Mouse (Mus musculus): Measurements from ENCODE around the gene Wfikkn1. TPM values are rescaled to one million over a fixed set of nuclear protein-coding genes. Genes with fewer than 3 reads are reported as not detected.
A peak's percentile ranks its signal among the peaks of the same experiment; 100 is the strongest.

Wfikkn1 gene
- total and polyA plus RNA-seq, 3 experiments: 0.19 to 0.53 TPM; not detected in 1

- H3K9ac ChIP-seq (ENCODE audit: control insufficient read depth, low read depth, low read length, poor library complexity, severe bottlenecking): peak overlapping the region; percentile 89
- H3K36me3 ChIP-seq (ENCODE audit: control insufficient read depth in 1 of 2, insufficient read depth in 2 of 2, low read length in 2 of 2): peaks cover 0 to 3% of the 10 kb centered on the region in 2 experiments; a peak in 2 of 4 replicates
- peak overlapping the region; percentile 79 for H3K27ac ChIP-seq (ENCODE audit: control insufficient read depth, low read depth, low read length)
- peaks cover 3 to 15% of the 10 kb centered on the region in 2 experiments; a peak in 3 of 4 replicates for H3K4me1 ChIP-seq (ENCODE audit: control insufficient read depth in 1 of 2, insufficient read depth in 2 of 2, low read length in 2 of 2)
- no peak for TF ChIP-seq CHD2 (IDR thresholded peaks at IDR 0.05; ENCODE audit: low read length)
- TF ChIP-seq ZC3H11A (IDR thresholded peaks at IDR 0.05; ENCODE audit: low read depth, low read length): no peak
- no peak for TF ChIP-seq RCOR1 (IDR thresholded peaks at IDR 0.05; ENCODE audit: low read depth, low read length)
- TF ChIP-seq TBP (IDR thresholded peaks at IDR 0.05; ENCODE audit: low read depth, low read length): no peak
- no peak for TF ChIP-seq EP300 (IDR thresholded peaks at IDR 0.05; ENCODE audit: low read depth in 1 of 2, low read length in 2 of 2)
- H3K79me2 ChIP-seq (ENCODE audit: control insufficient read depth, insufficient read depth, low read length, poor library complexity): peaks cover 11% of the 10 kb centered on the region
- H3K4me3 ChIP-seq (ENCODE audit: control insufficient read depth in 1 of 2, insufficient read depth in 1 of 2, low read depth in 2 of 2, low read length in 2 of 2): peak overlapping the region; percentile 75 to 86
- H3K27me3 ChIP-seq (ENCODE audit: control insufficient read depth in 1 of 2, insufficient read depth in 2 of 2, low read length in 2 of 2): no peaks in the 10 kb centered on the region
- DNase-seq (ENCODE audit: low read depth, low spot score): no peak
- no peaks in the 10 kb centered on the region for H3K9me3 ChIP-seq (replicated peaks; ENCODE audit: insufficient read depth, low read length)
These were observed 36.8 kb downstream of the Wfikkn1 start for GRCm38 (mm10) chr17:25843636-25844395.

GRCm38 (mm10) chr17:25843122-25843521 lies 37.5 kb downstream of the Wfikkn1 start:
- Histone ChIP-seq H3K27ac (ENCODE audit: control insufficient read depth, low read depth, low read length) (no peak overlapping the region), H3K4me1 (ENCODE audit: control insufficient read depth in 1 of 2, insufficient read depth in 2 of 2, low read length in 2 of 2) (peaks cover 3 to 15% of the 10 kb centered on the region in 2 experiments; a peak in 3 of 4 replicates), H3K27me3 (ENCODE audit: control insufficient read depth in 1 of 2, insufficient read depth in 2 of 2, low read length in 2 of 2) (no peaks in the 10 kb centered on the region), H3K9me3 (replicated peaks; ENCODE audit: insufficient read depth, low read length) (no peaks in the 10 kb centered on the region), H3K9ac (ENCODE audit: control insufficient read depth, low read depth, low read length, poor library complexity, severe bottlenecking) (peak overlapping the region; percentile 89), H3K36me3 (ENCODE audit: control insufficient read depth in 1 of 2, insufficient read depth in 2 of 2, low read length in 2 of 2) (peaks cover 0 to 3% of the 10 kb centered on the region in 2 experiments; a peak in 2 of 4 replicates), H3K4me3 (ENCODE audit: control insufficient read depth in 1 of 2, insufficient read depth in 1 of 2, low read depth in 2 of 2, low read length in 2 of 2) (peak overlapping the region; percentile 75 to 86), H3K79me2 (ENCODE audit: control insufficient read depth, insufficient read depth, low read length, poor library complexity) (peaks cover 11% of the 10 kb centered on the region)
- TF ChIP-seq RAD21 (IDR thresholded peaks at IDR 0.05; ENCODE audit: low read depth, low read length) (no peak), ZMIZ1 (IDR thresholded peaks at IDR 0.05; ENCODE audit: low read depth, low read length) (no peak), ETS1 (IDR thresholded peaks at IDR 0.05; ENCODE audit: low read depth, low read length) (no peak), CTCF (IDR thresholded peaks at IDR 0.05 in 2 of 3, conservative IDR thresholded peaks at IDR 0.05 in 1 of 3; ENCODE audit: control insufficient read depth in 1 of 3, insufficient read depth in 1 of 3, low read depth in 2 of 3, low read length in 3 of 3, poor library complexity in 1 of 3, severe bottlenecking in 1 of 3) (0 out of 6 replicates have a peak, but pooled peaks of 1 of the 3 experiments have one; percentile 2), JUND (IDR thresholded peaks at IDR 0.05; ENCODE audit: low read depth, low read length) (no peak), GATA1 (IDR thresholded peaks at IDR 0.05; ENCODE audit: low read depth, low read length) (no peak), MAX (IDR thresholded peaks at IDR 0.05; ENCODE audit: low read length) (no peak)
- DNase-seq (ENCODE audit: low read depth, low spot score): no peak

GRCm38 (mm10) chr17:25842509-25842908 lies 38.1 kb downstream of the Wfikkn1 start:
- Histone ChIP-seq H3K79me2 (ENCODE audit: control insufficient read depth, insufficient read depth, low read length, poor library complexity) (peaks cover 11% of the 10 kb centered on the region), H3K27me3 (ENCODE audit: control insufficient read depth in 1 of 2, insufficient read depth in 2 of 2, low read length in 2 of 2) (no peaks in the 10 kb centered on the region), H3K27ac (ENCODE audit: control insufficient read depth, low read depth, low read length) (no peak overlapping the region), H3K4me3 (ENCODE audit: control insufficient read depth in 1 of 2, insufficient read depth in 1 of 2, low read depth in 2 of 2, low read length in 2 of 2) (no peak overlapping the region), H3K4me1 (ENCODE audit: control insufficient read depth in 1 of 2, insufficient read depth in 2 of 2, low read length in 2 of 2) (peaks cover 3 to 15% of the 10 kb centered on the region in 2 experiments; a peak in 3 of 4 replicates), H3K9ac (ENCODE audit: control insufficient read depth, low read depth, low read length, poor library complexity, severe bottlenecking) (no peak overlapping the region), H3K9me3 (replicated peaks; ENCODE audit: insufficient read depth, low read length) (no peaks in the 10 kb centered on the region), H3K36me3 (ENCODE audit: control insufficient read depth in 1 of 2, insufficient read depth in 2 of 2, low read length in 2 of 2) (peaks cover 0 to 3% of the 10 kb centered on the region in 2 experiments; a peak in 2 of 4 replicates)
- DNase-seq (ENCODE audit: low read depth, low spot score): peak; percentile 40
- 0 out of 2 replicates have a peak, but pooled peaks have one; percentile 21 for TF ChIP-seq TAL1 (IDR thresholded peaks at IDR 0.05; ENCODE audit: low read length)
- TF ChIP-seq TBP (IDR thresholded peaks at IDR 0.05; ENCODE audit: low read depth, low read length): peak; percentile 98
- TF ChIP-seq SMC3 (IDR thresholded peaks at IDR 0.05; ENCODE audit: low read depth, low read length): no peak
